Mouse (Mus musculus) adrenal gland, adult (tissue): ENCODE data around the gene 1110051M20Rik.
A peak's percentile ranks its signal among the peaks of the same experiment; 100 is the strongest.

Experiments
- DNase-seq, 2 experiments: peaks; one replicate each; pipeline ENCODE4 v3.0.0; 2022 to 2023; ENCODE audit warnings: low spot score in 1 of 2; ENCODE audit not compliant: inconsistent age in 2 of 2

The 1110051M20Rik gene

GRCm38 (mm10) chr2:91308680-91309079 lies 135.8 kb downstream of the 1110051M20Rik start:
- DNase-seq: no peak

DNA sequence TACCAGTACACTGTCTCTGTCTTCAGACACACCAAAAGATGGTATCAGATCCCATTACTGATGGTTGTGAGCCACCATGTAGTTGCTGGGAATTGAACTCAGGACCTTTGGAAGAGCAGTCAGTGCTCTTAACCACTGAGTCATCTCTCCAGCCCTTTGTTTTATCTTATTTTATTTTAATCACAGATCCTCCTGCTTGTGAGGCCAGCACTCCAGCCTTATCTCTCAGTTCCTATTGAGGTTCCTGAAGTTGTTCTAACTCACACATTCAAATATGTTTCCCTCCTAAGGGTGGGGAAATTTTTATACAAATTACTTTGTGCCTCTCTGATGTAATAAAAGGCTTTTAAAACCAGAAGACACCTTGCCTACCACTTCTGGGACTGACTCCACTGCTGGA lies 137.9 kb downstream of the 1110051M20Rik start:
- no peak for DNase-seq

DNA sequence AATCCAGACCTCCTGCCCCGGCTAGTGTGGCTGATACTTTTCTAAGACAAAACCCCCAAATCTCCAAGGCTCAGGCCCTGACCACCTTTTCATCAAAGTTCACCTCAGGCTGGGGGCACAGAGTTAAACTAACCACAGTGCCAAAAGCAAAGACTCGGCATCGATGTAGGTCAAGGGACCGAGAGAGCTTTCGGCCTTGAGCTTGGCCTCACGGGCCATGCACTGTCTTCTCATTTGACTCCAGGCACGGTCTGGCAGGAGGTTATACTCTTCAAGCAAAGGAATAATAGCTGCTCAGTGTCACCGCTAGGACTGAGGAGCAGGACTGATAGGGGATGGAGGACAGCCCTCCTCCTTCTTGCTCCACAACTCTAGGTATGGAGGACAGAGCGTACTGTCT lies 138.6 kb downstream of the 1110051M20Rik start:
- peak; percentile 62 to 76 for DNase-seq

DNA sequence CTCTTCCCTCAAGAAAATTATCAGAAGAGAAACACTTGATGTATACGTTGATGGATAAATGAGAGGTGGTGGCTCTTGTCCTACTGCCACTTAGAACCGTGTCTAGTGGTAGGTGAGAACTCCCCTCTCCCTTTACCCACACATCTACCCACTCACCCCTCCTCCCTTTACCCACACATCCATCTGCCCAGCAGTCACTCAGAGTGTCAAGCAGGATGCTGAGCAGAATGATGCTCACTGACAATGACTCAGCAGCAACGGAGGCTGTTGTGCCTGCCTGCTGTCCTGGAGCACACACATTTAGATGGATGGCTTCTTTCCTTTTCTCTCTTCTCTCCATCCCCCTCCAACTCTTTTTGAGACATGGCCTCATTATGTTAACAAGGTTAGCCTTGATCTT lies 141.7 kb downstream of the 1110051M20Rik start:
- no peak for DNase-seq

DNA sequence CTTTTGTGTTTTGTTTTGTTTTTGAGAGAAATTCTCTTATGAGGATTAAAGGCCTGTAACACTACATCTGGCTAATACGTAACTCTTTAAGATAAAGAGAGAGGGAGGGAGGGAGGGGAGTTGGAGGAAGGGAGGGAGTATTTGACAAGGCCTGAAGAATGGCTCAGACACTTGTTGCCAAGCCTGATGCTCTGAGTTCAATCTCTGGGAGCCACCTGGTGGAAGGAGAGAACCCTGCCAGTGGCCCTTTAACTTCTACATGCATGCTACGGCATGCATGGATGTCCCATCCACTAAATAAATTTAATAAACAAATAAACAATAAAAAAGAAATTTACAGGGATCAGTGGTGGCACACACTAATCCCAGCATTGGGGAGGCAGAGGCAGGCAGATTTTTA lies 142.7 kb downstream of the 1110051M20Rik start:
- no peak for DNase-seq

DNA sequence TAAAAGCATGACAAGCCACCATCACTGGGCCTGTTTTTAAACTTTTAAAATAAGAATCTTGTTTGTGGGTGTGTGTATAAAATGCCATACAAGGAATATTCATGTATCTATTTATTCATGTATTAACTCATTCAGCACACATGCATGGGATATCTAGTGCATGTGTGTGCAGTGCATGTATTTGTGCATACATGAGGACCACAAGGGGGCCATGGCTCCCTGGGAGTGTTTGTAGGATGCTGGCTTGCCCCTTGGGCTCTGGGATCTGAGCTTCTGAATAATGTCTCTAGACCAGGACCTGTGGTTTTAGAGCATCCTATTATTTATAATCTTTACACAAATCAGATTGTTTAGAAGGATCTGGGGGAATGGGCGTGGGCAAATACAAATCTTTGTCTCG lies 143.7 kb downstream of the 1110051M20Rik start:
- DNase-seq: no peak

- peak; percentile 76 to 83 for DNase-seq
Observed at GRCm38 (mm10) chr2:91299156-91299555, 145.3 kb downstream of the 1110051M20Rik start.

DNA sequence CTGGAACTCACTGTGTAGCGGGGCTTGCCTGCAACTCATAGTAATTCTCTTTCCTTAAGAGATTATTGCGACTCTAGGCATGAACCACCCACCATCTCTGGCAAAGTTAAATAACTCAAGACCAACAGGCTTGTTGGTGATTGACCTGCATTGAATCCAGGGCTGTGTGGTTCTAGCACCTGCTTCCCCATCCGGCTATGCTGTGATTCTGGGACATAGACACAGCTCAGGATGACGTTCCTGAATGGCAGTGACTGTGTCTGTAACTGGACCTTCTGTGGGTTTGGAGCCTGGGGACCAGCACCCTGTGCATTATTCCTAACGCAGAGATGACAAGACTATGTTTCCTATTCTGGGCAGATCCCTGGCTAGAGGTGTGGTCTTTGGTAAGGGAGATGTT lies 148.6 kb downstream of the 1110051M20Rik start:
- no peak for DNase-seq

DNA sequence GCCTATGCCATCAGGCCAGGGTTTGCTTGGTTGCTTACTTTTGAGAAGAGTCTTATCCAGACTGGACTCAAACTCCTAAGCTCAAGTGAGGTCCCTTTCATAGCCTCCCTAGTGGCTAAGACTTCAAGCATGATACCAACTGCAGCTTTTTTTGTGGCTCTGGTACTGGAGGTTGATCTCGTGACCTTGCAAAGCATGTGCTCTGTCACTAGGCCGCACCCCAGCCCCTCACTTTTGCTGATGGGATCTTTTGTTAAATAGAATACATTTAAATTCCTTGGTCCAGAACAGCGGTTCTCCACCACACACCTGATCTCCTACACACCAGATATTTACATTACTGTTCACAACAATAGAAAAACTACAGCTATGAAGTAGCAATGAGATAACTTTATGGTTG lies 150.3 kb downstream of the 1110051M20Rik start:
- no peak for DNase-seq

DNA sequence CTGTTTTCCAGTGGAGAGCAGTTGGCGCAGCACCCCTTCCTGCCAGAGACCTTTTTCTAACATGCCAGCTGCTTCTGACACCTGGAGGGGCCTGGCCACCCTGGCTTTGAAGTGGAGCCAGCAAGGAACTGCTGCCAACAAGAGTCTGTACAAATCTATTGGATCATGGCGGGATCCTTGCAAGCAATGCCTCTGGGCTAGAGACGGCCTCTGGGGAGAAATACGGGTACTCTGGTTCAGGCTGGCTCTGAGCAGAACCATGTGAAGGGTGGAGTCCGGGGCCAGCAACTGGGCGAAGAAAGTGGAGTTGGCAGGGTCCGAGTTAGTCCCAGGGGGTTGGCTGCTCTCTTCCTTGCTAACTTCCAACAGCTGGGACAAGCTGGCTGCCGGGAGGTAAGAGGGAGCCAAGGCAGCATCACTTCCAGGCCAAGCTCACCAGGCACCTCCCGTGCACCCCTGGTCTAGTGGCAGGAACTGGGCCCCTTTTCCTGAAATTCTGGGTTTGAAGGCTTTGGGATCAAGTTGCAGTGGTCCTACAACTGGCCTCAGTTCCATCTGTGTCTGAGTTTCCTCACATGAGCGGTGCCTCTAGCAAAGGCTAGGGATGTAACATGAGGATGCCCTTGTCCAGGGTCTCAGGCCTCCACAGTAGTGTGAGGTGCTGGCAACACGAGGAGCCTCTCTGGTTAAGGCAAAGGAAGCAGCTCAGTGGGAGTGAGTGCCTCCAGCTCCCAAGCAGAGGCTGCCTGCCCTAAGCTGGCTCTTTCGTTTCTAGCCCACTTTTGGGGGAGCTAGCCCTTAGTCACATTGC lies 153.1 kb downstream of the 1110051M20Rik start:
- DNase-seq: peak; percentile 52 to 82

DNA sequence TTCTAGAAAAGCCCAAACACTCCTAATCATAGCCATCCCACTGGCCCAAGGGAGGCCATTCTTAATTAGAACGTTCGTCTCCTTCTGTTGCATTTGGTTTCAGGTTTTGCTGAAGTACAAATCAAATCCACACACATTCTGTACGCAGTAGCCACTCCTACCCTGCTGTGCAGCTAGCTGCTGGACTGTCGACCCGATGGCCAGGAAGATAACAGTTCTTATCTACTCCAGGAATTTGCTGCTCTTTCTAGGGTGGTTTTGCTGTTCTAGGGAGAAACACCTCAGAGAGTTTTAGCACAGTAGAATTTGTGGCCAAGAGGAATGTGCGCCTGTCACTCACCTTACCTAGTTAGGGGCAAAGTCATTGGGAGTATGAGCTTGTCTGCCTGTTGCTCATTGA lies 156.9 kb downstream of the 1110051M20Rik start:
- DNase-seq: no peak

DNA sequence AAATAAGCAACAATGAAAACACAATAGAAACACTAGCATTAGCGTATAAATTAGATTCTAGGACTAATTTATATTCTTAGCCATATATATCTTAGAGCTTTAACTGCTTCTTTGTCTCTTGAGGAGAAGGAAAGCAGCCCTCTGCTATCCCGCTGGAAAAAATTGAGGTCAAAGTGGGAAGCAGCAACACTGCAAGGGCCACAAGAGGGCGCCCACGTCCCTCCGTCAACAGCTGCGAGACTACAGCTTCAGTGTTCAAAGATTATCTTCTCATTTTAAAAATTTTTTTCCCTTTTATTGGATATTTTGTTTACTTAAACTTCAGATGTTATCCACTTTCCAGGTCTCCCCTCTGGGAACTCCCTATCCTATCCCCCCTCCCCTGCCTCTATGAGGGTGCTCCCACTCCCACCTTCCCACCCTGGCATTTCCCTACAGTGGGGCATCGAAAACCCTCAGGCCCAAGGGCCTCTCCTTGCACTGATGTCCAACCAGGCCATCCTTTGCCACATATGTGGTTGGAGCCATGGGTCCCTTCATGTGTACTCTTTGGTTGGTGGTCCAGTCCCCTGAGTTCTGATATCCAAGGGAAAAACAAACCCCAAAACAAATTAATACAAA lies 158.5 kb downstream of the 1110051M20Rik start:
- DNase-seq: peak; percentile 77 to 91

- DNase-seq: no peak
Observed at GRCm38 (mm10) chr2:91284375-91285199, 159.9 kb downstream of the 1110051M20Rik start.

GRCm38 (mm10) chr2:91283972-91284371 lies 160.5 kb downstream of the 1110051M20Rik start:
- no peak for DNase-seq

GRCm38 (mm10) chr2:91281366-91281765 lies 163.1 kb downstream of the 1110051M20Rik start:
- DNase-seq: no peak

- no peak for DNase-seq
Observed at GRCm38 (mm10) chr2:91279372-91279755, 165.1 kb downstream of the 1110051M20Rik start.

GRCm38 (mm10) chr2:91278749-91279371 lies 165.6 kb downstream of the 1110051M20Rik start:
- DNase-seq: peak in 1 of 2 experiments; percentile 85

DNA sequence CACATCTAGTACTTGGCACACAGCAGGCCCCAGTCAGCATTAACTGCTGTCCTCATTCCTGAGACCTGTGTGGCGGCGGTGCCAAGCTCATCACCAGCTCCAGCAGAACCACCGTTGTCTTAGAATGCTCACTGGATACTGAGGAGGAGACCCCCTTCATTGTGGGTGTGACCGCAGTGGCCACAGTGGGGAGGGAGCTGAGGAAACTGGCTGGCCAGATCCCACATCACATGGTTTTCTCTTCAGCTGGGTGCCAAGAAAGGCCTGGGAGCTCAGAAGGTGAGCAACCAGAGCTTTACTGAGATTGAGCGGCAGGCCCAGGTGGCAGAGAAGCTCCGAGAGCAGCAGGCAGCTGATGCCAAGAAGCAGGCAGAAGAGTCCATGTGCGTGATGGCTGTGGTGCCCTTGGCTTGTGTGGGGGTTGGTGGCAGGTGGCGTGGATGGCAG lies 174.8 kb downstream of the 1110051M20Rik start:
- no peak for DNase-seq

- DNase-seq: no peak
Observed at GRCm38 (mm10) chr2:91268706-91269105, 175.8 kb downstream of the 1110051M20Rik start.

GRCm38 (mm10) chr2:91268042-91268441 lies 176.5 kb downstream of the 1110051M20Rik start:
- DNase-seq: no peak
